Mouse (Mus musculus) myocyte (in vitro differentiated cells): ENCODE measurements around the gene Exoc7.

Source experiments
- CEBPB ChIP-seq: IDR thresholded peaks from 2 replicates; pipeline ENCODE4 v1.6.1; 2011; ENCODE audit warnings: mild to moderate bottlenecking, moderate library complexity; ENCODE audit not compliant: poor library complexity, insufficient read depth, severe bottlenecking
- POLR2A ChIP-seq: IDR thresholded peaks from one replicate; pipeline ENCODE4 v1.6.1; 2011; ENCODE audit warnings: low read depth, mild to moderate bottlenecking, control low read depth, moderate library complexity; ENCODE audit not compliant: insufficient read length
- POLR2AphosphoS2 ChIP-seq: IDR thresholded peaks from one replicate; pipeline ENCODE4 v1.6.1; 2011; ENCODE audit warnings: low read depth, control low read depth; ENCODE audit not compliant: insufficient read length
- USF1 ChIP-seq: IDR thresholded peaks from one replicate; pipeline ENCODE4 v1.6.1; 2011; ENCODE audit warnings: low read depth, mild to moderate bottlenecking, control low read depth, moderate library complexity

GRCm38 (mm10) chr11:116259461-116259860 is 47.6 kb downstream of the Exoc7 start:
- TF ChIP-seq POLR2AphosphoS2 (no peak), POLR2A (no peak), CEBPB (no peak), USF1 (no peak)
